Mouse (Mus musculus) thymus, postnatal 10 days (tissue): ENCODE data around the gene Car8.

ENCODE experiments used
- DNase-seq, 2 experiments: peaks; one replicate each; pipeline ENCODE4 v3.0.0; 2021; ENCODE audit warnings: low spot score in 2 of 2

Car8 gene

DNA sequence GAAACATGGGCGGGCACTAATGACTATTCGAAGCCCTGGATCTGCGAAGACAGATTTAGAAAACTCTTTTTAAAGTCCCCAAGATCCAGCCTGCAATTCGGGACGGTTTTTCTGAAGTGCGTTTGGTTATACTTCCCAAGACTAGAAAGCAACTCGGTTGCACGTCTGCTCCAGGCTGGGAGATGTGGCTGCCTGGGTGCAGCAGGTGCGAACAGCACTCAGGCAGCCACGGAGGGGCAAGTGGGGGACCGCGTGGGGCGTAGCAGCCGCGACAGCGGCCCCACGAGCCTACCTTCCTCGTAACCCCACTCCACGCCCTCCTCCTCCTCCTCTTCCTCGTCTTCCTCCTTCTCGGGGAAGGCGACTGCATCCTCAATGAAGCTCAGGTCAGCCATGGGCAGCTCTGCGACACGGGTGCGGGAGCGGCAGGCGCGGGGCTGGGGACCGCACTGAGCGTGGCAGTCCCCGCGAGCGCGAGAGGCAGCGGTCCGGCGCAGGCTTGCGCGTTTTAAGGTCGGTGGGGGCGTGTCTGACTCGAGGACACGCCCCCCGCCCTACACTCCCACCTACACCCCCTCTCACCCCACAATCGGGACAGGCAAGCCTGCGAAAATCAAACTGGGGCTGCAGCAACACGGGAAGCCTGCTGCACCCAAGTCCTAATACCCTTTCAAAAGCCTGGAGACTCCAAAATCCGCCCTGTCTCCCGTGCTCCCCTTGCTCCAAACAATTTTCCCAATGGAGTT is at the start of gene Car8:
TSS of gene Car8 (minus strand) at position 482 of the 746 bp plus-strand sequence.
- DNase-seq = peak; percentile 23 to 48

DNA sequence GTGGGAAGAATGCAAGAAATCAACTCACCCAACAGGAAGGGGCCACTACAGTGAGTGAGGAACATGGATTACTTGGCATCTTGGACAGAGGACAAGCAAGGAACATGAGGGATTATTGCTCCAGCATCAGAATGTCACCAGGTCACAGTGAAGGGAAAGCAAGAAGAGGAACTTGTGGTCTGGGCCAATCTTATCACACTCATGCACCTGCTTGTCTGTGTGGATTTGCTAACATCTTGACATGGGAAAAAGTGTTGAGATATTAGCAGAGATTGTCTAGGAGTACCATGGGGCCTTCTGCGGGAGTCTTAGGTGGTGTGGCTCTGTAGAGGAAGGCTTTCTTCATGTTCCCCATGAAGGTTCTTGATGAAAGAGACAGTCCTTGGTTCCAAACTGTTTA is 46.1 kb upstream of the Car8 start:
- DNase-seq = no peak

DNA sequence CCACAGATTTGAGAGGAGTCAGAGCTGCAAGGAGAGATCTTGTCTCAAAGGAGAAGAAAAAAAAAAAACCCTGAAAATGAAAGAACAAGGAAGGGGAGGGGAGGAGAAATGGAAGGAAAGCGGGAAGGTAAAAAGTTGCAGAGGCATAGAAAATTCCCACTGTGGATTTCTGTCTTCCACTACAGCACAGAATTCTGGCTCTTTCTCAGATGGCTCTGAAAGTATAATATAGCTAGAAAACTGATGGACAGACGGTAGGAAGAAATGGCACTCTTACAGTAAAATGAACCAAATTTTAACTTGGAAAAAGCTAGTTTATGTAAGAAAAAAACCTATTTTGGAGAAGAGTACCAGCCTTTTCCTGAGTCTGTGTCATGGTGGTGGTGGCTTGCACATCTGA is 39.3 kb upstream of the Car8 start:
- no peak for DNase-seq

DNA sequence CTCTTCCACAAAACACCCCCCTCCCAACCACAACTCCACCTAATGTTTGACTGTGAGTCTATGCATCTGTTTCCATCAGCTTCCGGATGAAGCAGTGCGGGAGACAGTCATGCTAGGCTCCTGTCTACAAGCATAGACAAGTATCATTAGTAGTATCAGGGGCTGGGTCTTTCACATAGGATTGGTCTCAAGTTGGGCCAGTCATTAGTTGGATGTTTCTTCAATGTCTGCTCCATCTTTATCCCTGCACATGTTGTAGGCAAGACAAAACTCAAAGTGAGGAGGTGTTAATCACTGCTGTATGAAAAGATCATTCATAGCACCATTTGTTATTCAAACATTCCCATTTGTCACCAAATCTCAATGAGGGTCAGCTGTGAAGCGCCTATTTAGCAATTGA is 11.0 kb upstream of the Car8 start:
- no peak for DNase-seq

DNA sequence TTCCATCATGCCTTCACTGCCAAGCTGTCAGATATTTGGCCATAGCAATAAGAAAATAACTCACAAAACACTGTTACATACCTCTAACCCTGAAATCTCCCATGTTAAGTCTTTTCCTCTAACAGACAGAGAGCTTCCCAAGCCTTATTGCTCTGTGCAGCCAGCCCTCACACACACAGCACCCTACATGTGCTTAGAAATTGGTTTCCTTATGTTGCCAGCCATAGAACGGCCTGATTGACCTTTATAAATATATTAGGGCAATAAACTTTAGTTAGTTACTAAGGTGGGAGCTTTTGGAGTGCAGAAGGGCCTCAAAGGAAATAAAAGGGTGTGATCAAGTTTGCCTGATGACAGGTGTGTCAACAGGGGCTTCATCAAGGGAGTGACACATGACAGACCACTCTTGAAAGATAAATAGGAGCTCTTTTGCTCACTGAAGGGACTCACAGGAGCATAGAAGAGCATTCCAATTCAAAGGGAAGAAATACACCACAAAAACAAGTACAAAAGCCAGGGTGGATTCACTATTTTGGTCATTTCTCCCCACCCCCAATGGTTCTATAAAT is 6.7 kb upstream of the Car8 start:
- no peak for DNase-seq

DNA sequence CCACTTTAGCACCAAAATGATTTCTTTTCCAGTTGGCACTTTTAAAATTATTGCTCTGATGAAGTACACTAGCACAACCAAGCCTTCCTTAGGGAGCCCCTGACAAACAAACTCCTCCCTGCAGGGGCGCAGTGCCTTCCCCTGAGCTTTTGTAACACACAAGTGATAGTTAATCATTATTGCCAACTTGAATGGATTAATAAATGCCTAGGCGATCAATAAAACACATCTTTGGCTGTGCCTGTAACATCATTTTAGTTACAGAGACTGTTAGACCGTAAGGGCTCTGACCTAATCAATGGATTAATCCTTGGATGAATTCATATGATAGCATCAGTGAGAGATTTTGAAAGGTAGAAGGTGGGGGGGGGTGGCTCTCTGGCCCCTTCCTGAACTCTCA is 6.2 kb upstream of the Car8 start:
- no peak for DNase-seq

DNA sequence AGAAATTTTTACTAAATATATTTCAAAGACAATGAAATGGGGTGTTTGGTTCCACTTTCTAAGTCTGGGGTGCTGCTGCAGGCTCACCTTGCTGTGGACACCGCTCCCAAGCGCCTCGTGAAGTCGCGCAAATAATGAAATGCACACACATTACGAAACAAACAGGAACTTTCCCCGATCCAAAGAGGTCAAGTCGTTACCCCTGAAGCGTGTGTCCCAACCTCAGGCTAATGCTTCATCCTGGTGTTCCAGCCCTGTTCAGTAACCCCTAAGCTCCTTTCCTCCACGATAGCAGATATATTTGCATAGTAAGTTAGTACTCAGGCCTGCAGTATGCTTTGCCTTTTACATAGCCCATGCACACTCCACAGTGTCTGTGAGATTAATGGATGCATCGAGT is 858 bp upstream of the Car8 start:
- DNase-seq = no peak

DNA sequence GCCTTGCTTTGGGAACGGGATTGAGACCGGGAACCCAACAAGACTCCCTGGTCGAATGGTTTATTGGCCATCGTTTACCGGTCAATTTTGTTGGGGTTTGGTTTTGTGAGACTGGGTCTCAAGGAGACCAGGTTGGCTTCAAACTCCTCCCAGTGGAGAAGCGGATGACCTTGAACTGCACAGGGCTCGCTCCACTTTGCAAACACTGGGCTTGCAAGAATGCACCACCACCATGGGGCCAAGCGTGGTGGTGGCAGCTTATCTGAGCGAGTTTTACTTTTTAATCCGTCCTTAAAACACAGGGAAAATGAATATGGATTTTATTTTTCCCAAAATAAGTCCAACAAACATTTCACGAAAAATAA is 447 bp upstream of the Car8 start:
- no peak for DNase-seq

DNA sequence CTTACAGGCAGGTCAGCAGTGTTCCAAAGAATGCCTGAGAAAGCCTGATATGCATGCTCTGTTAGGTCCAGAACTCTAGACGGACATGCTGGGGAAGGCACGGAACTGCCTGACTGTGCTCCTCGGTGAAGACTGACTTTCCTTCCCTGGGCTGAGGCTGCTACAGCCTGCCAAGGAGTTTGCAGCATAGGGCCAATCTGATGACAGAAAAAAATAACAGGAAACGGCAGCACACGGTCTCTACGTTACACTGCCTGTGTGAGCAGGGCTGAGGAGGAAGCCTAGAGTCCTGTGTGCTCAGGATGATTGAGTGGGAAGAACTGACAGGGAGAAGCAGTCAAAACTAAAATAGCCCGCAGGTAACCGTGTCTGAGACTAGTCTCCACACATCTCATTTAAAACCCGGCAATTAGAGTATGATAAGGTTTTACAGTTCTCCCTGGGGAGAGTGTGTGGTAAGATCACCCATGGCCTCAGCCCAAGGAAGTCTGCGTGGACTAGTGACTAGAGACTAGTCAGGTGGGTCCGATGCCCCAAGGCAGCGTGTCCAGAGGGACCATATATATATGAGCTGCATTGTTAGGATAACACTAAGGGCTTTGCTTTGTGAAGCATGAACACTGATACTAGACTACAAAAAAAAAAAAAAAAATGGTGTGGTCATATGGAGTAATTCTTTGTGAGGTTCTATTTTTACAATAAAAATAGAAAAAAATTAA is 6.3 kb downstream of the Car8 start:
- no peak for DNase-seq

DNA sequence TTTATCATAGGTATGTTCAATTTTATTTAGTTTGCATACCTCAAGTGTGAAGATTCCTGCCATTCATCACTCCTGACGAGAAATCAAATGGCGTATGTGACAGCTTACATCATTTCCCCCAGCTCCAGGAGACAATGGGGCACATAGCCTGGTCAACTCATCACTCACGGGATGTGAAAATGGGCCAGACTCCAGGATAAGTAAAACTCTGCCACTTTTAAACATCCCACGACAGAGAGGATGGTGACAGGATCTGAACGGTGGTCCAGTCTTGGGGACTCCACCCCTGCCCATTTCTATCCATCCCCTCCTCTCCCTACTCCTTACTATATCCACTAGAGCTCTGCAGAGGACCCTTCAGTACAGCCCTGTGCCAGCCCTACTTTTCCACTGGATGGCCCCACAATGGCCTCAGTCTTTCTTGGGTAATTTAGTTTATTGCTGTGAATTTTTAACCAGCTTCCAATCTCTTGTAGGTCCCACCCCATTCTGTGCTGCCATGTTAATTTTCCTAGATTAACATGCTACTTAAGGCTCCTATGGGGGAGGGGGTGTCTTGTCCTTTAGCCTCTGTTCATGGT is 7.5 kb downstream of the Car8 start:
- DNase-seq = no peak

DNA sequence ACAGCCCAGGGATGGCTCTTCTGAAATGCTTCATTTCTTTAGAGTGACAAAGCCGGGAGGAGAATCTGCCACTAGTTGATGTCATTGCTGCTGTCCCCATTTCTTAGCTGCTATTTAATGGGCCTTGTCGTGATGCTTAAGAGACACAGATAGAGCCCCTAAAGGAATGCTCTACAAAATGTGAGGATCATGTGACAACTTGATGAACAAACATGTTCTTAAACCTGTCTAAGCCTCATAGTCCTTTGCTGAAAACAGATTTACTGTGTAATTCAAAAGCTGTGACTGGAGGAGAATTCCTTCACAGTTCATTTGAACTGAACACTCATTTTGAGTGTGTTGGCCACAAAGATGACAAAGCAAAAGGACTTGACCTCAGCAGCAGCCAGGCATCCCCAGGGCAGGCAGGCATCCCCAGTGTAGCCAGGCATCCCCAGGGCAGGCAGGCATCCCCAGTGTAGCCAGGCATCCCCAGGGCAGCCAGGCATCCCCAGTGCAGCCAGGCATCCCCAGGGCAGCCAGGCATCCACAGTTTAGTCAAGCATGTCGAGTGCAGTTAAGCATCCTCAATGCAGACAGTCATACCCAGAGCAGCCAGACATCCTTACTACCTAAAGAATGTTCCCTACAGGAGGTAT is 9.1 kb downstream of the Car8 start:
- no peak for DNase-seq

DNA sequence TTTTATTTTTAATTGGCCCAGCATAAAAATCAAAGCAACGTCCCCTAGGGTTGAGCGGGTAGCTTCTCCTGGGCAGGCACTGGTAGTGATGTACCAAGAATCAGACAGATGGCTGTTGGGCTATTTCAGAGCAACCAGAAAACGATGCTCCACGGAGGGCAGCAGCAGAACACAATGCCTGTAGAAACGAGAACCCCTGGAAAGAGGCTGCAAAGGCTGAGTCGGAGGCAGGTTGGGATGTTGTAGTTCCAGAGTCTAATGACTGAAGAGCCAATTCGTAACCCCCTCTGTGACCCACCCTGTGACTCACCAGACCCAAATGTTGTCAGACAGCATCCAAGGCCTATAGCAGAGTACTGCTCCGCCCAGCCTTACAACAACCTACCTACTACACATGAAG is 19.9 kb downstream of the Car8 start:
- DNase-seq = no peak

DNA sequence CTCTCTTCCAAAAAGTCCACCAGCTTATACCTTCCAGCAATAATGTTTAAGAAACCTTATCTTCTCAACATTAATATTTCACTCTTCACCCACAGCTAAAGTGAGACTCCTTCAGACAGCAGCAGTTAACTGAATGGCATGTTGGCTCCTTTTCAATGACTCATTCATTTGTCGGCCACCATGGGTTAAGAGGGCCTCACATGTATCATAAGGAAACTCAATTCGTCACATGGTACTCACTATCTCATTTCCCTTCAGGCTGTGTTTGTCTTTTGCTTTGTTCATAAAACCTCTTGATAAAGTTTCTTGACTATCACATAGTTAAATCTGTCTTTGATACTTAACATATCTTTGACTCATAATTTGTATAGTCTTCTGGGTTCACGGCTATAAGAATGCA is 20.8 kb downstream of the Car8 start:
- no peak for DNase-seq

DNA sequence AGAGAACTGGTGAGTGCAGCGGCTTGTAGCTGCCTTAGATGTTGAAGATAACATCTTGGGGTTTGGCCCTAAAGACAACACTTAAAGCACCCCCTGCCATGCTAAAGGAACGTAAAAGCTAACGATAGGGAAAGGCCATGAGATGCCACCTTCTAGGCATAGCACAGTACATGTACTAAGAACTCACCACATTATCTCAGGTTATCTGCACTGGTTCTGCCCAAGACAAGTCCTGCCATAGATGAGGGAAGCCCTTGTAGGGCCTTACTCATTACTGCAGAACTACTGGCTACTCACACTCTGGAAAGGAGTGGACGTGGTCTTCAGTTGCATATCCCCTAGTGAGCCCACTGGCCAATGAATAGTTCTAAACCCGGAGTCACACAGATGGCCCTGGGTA is 21.6 kb downstream of the Car8 start:
- DNase-seq = no peak

DNA sequence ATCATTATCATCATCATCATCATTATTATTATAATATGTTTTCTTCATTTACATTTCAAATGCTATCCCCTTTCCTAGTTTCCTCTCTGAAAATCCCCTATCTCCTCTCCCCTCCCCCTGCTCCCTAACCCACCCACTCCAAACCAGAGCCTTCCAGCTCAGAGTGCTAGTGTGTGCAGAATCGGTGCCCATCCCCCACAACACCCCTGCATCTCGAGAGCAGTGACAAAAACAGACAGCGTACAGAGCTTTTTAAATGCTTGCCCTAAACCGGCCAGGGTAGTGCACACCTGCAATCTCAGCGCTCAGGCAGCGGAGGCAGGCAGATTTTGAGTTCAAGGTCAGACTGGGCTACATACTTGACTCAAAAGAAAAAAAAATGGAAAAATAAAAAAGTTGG is 22.3 kb downstream of the Car8 start:
- DNase-seq = no peak

DNA sequence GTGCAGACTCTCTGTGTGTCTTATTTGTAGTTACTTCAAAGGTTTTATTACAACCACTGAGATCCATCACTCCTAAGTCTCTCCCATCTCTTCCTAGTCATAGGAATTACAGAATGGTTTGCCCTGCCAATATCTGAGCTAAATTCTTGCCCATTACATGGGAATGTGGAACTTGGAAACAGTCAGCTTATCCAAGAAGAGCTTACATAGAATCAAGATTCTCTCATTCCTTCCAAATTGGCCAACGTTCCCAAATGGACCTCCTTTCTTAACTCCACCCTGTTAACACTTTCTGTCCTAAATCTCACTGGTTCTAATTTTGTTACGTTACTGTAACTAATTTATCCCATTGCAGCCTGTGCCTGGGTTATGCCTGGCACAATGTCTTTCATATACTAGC is 25.2 kb downstream of the Car8 start:
- DNase-seq = no peak

DNA sequence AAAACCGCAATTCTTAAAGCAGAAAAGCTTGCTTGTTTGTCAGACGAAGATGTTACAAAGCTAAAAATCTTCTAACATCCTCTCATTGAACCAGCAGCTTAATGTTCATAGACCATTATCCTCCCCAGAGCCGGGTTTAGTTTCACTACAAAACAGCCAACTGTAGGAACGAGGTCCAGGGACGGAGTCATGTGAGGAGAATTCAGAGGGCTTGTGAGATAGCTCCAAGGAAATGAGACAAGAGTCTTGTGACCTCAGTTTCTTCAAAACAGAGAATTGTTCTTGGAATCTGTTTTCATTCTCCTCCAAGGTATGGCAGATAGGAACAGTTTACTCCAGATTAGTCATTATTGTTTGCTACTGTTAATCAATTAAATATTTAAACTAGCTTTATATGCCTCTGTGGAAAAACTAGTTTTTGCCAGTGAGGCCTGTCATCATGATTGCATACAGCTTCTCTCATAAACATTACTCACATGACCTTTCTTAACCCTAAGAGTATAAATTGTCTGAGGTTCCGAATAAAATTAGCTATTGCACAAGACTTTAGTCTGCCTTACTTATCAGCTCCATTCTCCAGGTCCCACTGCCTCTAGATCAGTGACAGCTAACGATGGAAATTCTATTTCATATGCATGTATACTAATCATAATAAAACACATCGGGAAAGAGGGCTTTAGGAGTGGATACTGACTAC is 25.8 kb downstream of the Car8 start:
- no peak for DNase-seq

DNA sequence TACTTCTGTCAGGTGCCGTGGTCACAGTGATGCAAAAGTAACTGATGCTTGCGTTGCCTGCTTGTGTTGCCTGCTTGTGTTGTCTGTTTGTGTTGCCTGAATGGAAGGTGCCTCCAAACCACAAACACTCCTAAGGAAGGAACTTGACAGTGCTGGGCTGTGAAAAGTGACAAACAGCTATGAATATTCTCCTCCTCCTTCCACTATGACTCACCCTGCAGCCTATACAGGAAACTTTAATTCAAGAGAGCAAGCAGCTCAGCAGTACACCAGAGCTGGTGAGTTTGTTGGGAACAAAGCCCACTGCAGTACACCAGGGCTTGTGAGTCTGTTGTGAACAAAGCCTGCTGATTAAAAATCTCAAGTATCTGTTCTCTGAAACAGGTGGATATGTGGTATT is 28.4 kb downstream of the Car8 start:
- no peak for DNase-seq

DNA sequence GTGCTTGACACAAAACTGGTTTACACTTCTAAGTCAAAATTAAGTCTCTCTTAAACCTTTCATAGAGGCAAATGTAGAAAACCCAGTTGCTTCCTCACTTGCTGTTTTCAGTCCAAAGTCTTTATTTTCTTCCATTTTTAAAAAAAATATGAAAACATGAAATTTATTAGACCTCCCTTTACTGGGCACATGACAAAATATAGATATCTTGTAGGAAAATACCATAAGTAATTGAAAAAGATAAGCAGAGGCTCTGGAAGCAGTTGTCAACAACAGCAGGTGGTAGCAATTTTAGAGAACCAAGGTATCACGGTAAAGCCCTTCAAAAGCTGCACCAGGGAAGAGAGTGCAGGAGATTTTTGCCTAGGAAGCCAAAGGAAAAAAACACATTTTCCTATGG is 30.9 kb downstream of the Car8 start:
- no peak for DNase-seq

DNA sequence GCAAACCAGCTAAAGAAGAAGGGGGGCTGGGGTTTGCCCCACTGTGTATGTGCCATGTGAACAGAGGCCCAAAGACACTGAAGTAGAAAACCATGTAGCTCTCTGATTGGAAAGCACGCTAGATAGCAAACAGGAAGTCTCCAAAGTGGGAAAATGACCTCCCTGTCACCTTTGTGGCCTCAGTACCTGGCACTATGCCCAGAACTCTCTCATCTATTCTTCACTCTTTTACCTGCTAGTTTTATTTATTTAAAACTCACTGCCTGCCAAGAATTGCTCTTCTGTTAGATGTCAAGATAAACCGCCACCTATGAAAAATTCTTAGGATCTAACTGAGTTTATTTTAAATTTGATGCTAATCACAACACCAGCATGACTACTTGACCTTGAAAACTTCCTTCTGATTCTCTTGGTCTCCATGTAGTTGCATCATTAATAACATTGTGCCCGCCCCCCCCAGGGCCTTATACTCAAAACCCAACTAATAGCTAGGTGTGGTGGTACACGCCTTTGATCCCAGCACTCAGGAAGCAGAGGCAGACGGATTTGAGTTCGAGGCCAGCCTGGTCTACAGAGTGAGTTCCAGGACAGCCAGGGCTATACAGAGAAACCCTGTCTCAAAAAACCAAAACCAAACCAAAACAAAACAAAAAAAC is 31.8 kb downstream of the Car8 start:
- DNase-seq = no peak

DNA sequence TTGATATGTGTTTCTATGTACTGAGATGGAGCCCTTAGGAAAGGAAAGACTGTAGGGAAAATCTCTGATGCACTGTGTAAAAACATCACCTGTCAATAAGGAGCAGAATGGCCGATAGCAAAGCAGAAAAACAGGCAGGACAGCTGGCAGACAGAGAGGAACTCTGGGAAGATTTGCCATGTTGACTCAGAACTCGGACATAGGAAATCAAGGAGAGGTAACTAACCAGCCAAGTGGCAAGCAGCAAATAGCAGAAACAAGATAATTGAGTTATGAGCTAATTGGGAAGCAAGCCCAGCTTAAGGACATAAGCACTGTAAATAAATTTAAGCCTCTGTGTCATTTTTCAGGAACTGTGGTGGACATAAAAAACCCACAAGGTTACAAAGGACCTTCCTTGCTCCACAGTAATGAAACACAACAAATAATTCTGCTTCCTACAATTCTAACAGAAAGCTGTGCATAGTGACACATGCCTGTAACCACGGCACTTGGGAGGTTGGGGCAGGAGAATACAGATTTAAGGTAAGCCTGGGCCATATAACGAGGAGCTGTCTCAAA is 33.7 kb downstream of the Car8 start:
- DNase-seq = no peak
